Mouse (Mus musculus) liver, postnatal 0 days (tissue): ENCODE measurements around the gene Cdk1. TPM values are rescaled to one million over a fixed set of nuclear protein-coding genes. Genes with fewer than 3 reads are reported as not detected.
A peak's percentile ranks its signal among the peaks of the same experiment; 100 is the strongest.

ENCODE experiments used
- ATAC-seq: fragments of 200-750 bp; cut with Nextera tagmentation; 2 replicates; pipeline ENCODE4 v1.8.0; 2017; ENCODE audit warnings: mild to moderate bottlenecking, moderate library complexity
- DNase-seq: peaks from one replicate; pipeline ENCODE4 v3.0.0-alpha.2; 2016
- H3K27ac ChIP-seq: fragments of 300-500 bp; sonication (generic); 2 replicates; pipeline ENCODE4 v1.5.1; 2014; ENCODE audit warnings: antibody characterized with exemption, moderate library complexity, mild to moderate bottlenecking, low read depth
- H3K27me3 ChIP-seq: fragments of 300-500 bp; sonication (generic); 2 replicates; pipeline ENCODE4 v1.6.1; 2014; ENCODE audit warnings: low read length, control low read depth, mixed read lengths; ENCODE audit not compliant: insufficient read depth
- H3K36me3 ChIP-seq: fragments of 300-500 bp; sonication (generic); replicated peaks from 2 replicates; pipeline ENCODE4 v1.6.1; 2014; ENCODE audit warnings: mild to moderate bottlenecking, control low read depth, low read length, moderate library complexity, mixed read lengths; ENCODE audit not compliant: insufficient read depth
- H3K4me1 ChIP-seq: fragments of 300-500 bp; sonication (generic); 2 replicates; pipeline ENCODE4 v1.6.1; 2014; ENCODE audit warnings: antibody characterized with exemption, mild to moderate bottlenecking, control low read depth; ENCODE audit not compliant: insufficient read depth
- H3K4me2 ChIP-seq: fragments of 300-500 bp; sonication (generic); 2 replicates; pipeline ENCODE4 v1.6.1; 2014; ENCODE audit warnings: low read depth, mild to moderate bottlenecking, low read length, moderate library complexity, mixed read lengths
- H3K4me3 ChIP-seq: fragments of 300-500 bp; sonication (generic); 2 replicates; pipeline ENCODE4 v1.5.1; 2014; ENCODE audit warnings: low read depth, low read length
- H3K9ac ChIP-seq: fragments of 300-500 bp; sonication (generic); replicated peaks from 2 replicates; pipeline ENCODE4 v1.6.1; 2014; ENCODE audit warnings: mild to moderate bottlenecking, moderate library complexity
- H3K9me3 ChIP-seq: fragments of 300-500 bp; sonication (generic); 2 replicates; pipeline ENCODE4 v1.6.1; 2016; ENCODE audit warnings: mild to moderate bottlenecking, control low read depth, low read length, mixed read lengths
- CTCF ChIP-seq: sonication (generic); IDR thresholded peaks from 2 replicates; pipeline ENCODE4 v1.5.1; 2016; ENCODE audit warnings: antibody characterized with exemption, low read depth
- EP300 ChIP-seq: IDR thresholded peaks from 2 replicates; pipeline ENCODE4 v1.6.1; 2016; ENCODE audit warnings: antibody characterized with exemption, low read depth, mild to moderate bottlenecking
- WGBS: fragments of 180-500 bp; shearing (Covaris S2); extraction: QIAGEN DNeasy Blood & Tissue Kit; methylation state at CpG from one replicate; pipeline ENCODE4 v1.1.7; 2014; ENCODE audit not compliant: insufficient replicate concordance; 5-methylcytosine and 5-hydroxymethylcytosine counted together
- polyA plus RNA-seq: library from polyadenylated mRNA; unstranded; fragments of >200 nt; fragmentation: Nextera tagmentation; extraction: Ambion mirVana; gene quantifications from 2 replicates; pipeline ENCODE4 v1.2.1, GENCODE M21; 2015

Gene Cdk1
- polyA plus RNA-seq, 1 experiment from 2014 or later, result 171 TPM

DNA sequence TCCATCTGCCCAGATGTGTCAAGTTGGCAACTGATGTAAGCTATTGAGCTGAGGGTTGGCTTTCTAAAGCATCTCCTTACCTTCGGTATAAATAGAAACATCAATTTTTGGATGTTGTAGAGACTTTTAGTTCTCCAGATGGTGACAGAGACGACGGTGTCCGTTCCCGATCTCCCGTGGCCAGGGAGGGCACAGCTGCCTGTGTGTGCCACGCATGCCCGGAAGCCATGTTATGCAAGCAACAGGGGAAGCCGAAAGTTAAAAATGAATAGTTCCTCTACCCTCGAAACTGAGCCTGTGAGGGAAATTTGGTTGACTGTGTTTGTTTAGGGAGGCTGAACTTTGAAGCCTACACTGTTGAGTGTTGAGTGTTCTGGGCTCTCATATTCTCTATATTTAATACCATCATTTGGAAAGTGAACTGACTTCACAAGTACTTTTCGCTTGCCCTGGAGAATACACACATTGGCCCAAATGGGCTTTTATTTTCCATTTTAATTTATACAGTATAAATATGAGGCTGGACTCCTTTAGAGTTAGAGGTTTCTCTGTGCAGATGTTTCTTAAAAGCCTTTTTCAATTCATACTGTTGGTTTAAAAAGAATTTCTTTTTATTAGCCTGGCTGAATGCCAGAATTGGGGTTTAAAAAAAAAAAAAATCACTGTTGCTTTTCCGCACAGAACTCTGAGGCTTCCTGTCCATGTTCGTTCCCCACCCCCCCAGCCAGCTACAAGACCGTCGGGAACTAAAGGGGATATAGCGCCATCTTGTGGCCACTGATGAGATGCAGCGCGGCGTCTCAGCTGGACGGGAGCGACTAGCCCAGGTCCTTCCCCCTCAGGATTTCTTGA, 31.8 kb downstream of the Cdk1 start:
- peak; percentile 95 for TF ChIP-seq CTCF
- peak; percentile 19; the same call in 1 of the 2 replicates for TF ChIP-seq EP300
- H3K9me3 ChIP-seq, result no peaks in the 10 kb centered on the region
- peak overlapping the region; percentile 13 for H3K27ac ChIP-seq
- peaks cover 4% of the 10 kb centered on the region; the same call in 1 of the 2 replicates for H3K4me1 ChIP-seq
- no peak overlapping the region for H3K9ac ChIP-seq
- WGBS, result 36% methylated on average over 21 of the region's 21 CpGs
- peak overlapping the region; percentile 62 for H3K4me2 ChIP-seq
- DNase-seq (peak; percentile 85), ATAC-seq (peak; percentile 94)
- H3K4me3 ChIP-seq, result peak overlapping the region; percentile 28
- no peaks in the 10 kb centered on the region for H3K36me3 ChIP-seq
- no peaks in the 10 kb centered on the region for H3K27me3 ChIP-seq

DNA sequence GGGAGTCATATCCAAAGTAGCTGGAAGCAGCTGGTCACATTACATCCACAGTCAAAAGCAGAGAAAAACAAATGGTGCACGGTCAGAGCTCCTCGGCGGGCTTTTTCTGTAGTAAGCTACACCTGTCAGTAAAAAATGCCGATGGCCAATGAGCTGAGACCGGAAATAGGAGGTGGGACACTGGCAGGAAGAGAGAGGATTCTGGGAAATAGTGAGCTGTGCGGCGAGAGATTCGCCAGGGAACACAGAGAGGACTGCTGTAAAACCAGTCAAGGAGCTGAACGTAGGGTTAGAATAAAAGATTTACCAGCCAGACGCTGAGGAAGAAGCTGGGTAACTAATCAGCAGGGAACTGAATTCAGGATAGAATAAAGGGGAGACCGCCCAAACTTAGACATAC, 34.2 kb downstream of the Cdk1 start:
- WGBS, result 81% methylated on average over 11 of the region's 11 CpGs
- TF ChIP-seq EP300 (no peak), CTCF (no peak)
- no peak overlapping the region for H3K27ac ChIP-seq
- H3K4me2 ChIP-seq, result no peak overlapping the region
- no peak for DNase-seq
- H3K36me3 ChIP-seq, result no peaks in the 10 kb centered on the region
- H3K9ac ChIP-seq, result no peak overlapping the region
- peaks cover 4% of the 10 kb centered on the region; the same call in 1 of the 2 replicates for H3K4me1 ChIP-seq
- H3K27me3 ChIP-seq, result no peaks in the 10 kb centered on the region
- no peak for ATAC-seq
- H3K9me3 ChIP-seq, result no peaks in the 10 kb centered on the region
- H3K4me3 ChIP-seq, result no peak overlapping the region

DNA sequence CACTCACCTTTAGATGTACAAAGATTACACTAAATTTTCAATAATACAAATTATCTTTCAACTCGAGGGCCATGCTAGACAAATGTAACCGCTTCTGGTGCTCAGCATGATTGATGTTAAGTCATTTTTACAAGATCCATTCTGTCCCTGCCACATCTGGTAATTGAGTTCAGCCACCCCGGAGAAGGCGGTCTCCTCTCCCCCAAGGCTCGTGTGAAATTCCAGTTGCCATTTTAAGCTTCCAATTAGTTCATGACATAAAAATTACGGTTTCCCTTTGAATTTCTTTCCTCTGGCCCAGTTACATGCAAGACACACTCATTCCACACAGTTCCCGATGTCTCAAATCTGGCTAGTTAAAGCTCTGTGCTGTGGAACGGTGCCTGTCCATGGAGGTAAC, 38.8 kb downstream of the Cdk1 start:
- TF ChIP-seq EP300 (no peak), CTCF (no peak)
- no peaks in the 10 kb centered on the region for H3K4me1 ChIP-seq
- 73% methylated on average over 8 of the region's 8 CpGs for WGBS
- no peaks in the 10 kb centered on the region for H3K36me3 ChIP-seq
- H3K4me2 ChIP-seq, result no peak overlapping the region
- H3K9ac ChIP-seq, result no peak overlapping the region
- no peaks in the 10 kb centered on the region for H3K9me3 ChIP-seq
- no peak overlapping the region for H3K27ac ChIP-seq
- no peaks in the 10 kb centered on the region for H3K27me3 ChIP-seq
- ATAC-seq (no peak), DNase-seq (no peak)
- no peak overlapping the region for H3K4me3 ChIP-seq

DNA sequence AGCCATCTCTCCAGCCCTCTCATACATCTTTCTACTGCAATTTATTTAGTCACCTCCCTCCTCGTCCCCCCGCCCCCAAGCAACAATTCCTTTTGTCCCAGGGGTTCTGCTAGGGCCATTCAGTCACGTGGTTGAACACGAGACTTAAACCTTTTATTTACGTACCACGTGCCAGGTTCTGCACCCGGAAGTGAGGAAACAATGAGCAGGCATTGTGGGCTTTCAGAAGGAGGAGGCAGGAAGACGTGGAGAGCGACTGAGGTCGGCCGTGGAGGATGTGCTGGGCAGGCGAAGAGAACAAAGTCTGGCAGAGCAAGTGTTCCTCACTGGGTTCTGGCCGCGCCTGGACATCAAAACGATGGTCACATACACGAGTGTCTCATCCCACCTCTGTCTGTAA, 40.9 kb downstream of the Cdk1 start:
- Histone ChIP-seq H3K27ac (no peak overlapping the region), H3K27me3 (no peaks in the 10 kb centered on the region), H3K4me1 (no peaks in the 10 kb centered on the region), H3K36me3 (no peaks in the 10 kb centered on the region), H3K4me2 (no peak overlapping the region), H3K9ac (no peak overlapping the region), H3K9me3 (no peaks in the 10 kb centered on the region), H3K4me3 (no peak overlapping the region)
- no peak for DNase-seq
- WGBS, result 75% methylated on average over 16 of the region's 16 CpGs
- TF ChIP-seq EP300 (no peak), CTCF (no peak)
- ATAC-seq, result no peak

DNA sequence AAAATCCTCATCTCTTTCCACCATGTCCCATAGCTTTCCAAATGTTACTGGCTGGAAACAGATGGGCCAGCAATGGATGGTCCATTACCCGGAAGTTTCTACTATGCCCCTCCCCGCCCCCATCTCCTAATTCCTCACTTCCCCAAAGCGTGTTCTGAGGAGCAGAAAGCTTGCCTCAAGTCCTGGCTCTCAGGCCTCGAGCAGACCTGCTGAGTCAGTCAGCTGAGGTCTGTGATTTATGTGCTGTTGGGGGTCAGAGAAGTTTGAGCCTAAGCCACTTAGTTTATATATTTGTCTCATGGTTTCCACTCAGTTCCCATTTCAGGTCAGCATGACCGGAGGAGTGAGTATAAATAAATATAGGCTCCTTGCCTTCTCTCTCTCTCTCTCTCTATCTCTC, 43.6 kb downstream of the Cdk1 start:
- TF ChIP-seq EP300, result no peak
- no peak for TF ChIP-seq CTCF

DNA sequence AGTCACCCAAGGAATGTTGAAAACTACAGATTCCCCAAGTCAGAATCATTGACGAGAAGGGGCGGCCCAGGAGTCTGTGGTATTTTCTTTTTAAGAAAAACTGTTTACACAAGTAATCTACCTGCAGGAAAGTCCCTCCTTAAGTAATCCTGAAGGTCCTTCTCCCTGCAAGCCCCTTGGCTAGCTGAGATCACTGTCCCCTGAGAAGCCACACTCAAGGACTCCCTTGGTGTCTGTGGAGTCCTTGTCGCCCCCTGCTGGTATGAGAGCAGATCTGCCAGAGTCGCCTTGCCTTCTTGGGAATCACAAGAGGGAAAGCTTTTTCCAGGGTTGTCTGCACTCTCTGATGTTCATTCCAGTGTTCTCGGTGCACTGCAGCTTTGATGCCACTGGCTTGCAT, 45.7 kb downstream of the Cdk1 start:
- Histone ChIP-seq H3K36me3 (no peaks in the 10 kb centered on the region), H3K9me3 (no peaks in the 10 kb centered on the region), H3K4me1 (peaks cover 7% of the 10 kb centered on the region), H3K27ac (no peak overlapping the region), H3K4me2 (no peak overlapping the region), H3K9ac (no peak overlapping the region), H3K27me3 (no peaks in the 10 kb centered on the region), H3K4me3 (no peak overlapping the region)
- ATAC-seq, result 0 out of 2 replicates have a peak, but pooled peaks have one; percentile 41
- peak; percentile 71 for DNase-seq
- TF ChIP-seq CTCF (peak; percentile 91), EP300 (no peak)
- WGBS, result 32% methylated on average over 5 of the region's 5 CpGs

More for the DNA sequence above, 43.6 kb downstream of the Cdk1 start:
- Histone ChIP-seq H3K4me1 (peaks cover 7% of the 10 kb centered on the region), H3K27me3 (no peaks in the 10 kb centered on the region), H3K9ac (no peak overlapping the region), H3K9me3 (no peaks in the 10 kb centered on the region), H3K27ac (no peak overlapping the region), H3K4me3 (no peak overlapping the region), H3K36me3 (no peaks in the 10 kb centered on the region), H3K4me2 (no peak overlapping the region)
- ATAC-seq (no peak), DNase-seq (no peak)
- 20% methylated on average over 5 of the region's 5 CpGs for WGBS
